Mouse (Mus musculus) ES-Bruce4 (cell line): ENCODE data around the gene Ceacam9. TPM values are rescaled to one million over a fixed set of nuclear protein-coding genes. Genes with fewer than 3 reads are reported as not detected.

Experiments used
- H3K27ac ChIP-seq: 2 replicates; pipeline ENCODE4 v1.5.1; 2012; ENCODE audit warnings: low read length, inconsistent platforms; ENCODE audit not compliant: insufficient read depth
- H3K27me3 ChIP-seq: 2 replicates; pipeline ENCODE4 v1.6.1; 2012; ENCODE audit warnings: mild to moderate bottlenecking, low read length, inconsistent platforms; ENCODE audit not compliant: control insufficient read depth, poor library complexity, insufficient read depth, severe bottlenecking
- H3K36me3 ChIP-seq: 2 replicates; pipeline ENCODE4 v1.6.1; 2012; ENCODE audit warnings: inconsistent platforms, mild to moderate bottlenecking, low read length, moderate library complexity; ENCODE audit not compliant: control insufficient read depth, poor library complexity, insufficient read depth, severe bottlenecking
- H3K4me1 ChIP-seq: one replicate; pipeline ENCODE4 v1.8.1; 2011; ENCODE audit warnings: low read length; ENCODE audit not compliant: control insufficient read depth, insufficient read depth
- H3K4me3 ChIP-seq: 2 replicates; pipeline ENCODE4 v1.5.1; 2011; ENCODE audit warnings: low read depth, mild to moderate bottlenecking, low read length
- H3K9ac ChIP-seq: 2 replicates; pipeline ENCODE4 v1.6.1; 2012; ENCODE audit warnings: low read depth, mild to moderate bottlenecking, inconsistent platforms; ENCODE audit not compliant: poor library complexity, severe bottlenecking
- H3K9me3 ChIP-seq: replicated peaks from 2 replicates; pipeline ENCODE4 v1.6.1; 2012; ENCODE audit warnings: mild to moderate bottlenecking, low read length, inconsistent platforms; ENCODE audit not compliant: control insufficient read depth, poor library complexity, insufficient read depth, severe bottlenecking
- CTCF ChIP-seq: IDR thresholded peaks from one replicate; pipeline ENCODE4 v1.8.1; 2011; ENCODE audit warnings: low read depth, low read length
- EP300 ChIP-seq: IDR thresholded peaks from 2 replicates; pipeline ENCODE4 v1.6.1; 2011; ENCODE audit warnings: low read depth, low read length; ENCODE audit not compliant: insufficient read depth
- POLR2A ChIP-seq: IDR thresholded peaks from one replicate; pipeline ENCODE4 v1.8.1; 2011; ENCODE audit warnings: low read length; ENCODE audit not compliant: insufficient read depth
- polyA plus RNA-seq: library from polyadenylated mRNA; stranded (reverse); fragments of >200 nt; gene quantifications from 2 replicates; pipeline ENCODE4 v1.2.4, GENCODE M21; 2011; ENCODE audit warnings: low read depth; ENCODE audit not compliant: missing spikeins, insufficient read depth, insufficient read length

The Ceacam9 gene
- polyA plus RNA-seq, 1 experiment = not detected

GRCm38 (mm10) chr7:16758872-16759574 lies 37.3 kb downstream of the Ceacam9 start:
- Histone ChIP-seq H3K9ac (no peak overlapping the region), H3K9me3 (no peaks in the 10 kb centered on the region), H3K36me3 (no peaks in the 10 kb centered on the region), H3K27me3 (no peaks in the 10 kb centered on the region), H3K27ac (no peak overlapping the region), H3K4me3 (no peak overlapping the region), H3K4me1 (peaks cover 4% of the 10 kb centered on the region)
- TF ChIP-seq EP300 = no peak
- no peak for TF ChIP-seq CTCF
- TF ChIP-seq POLR2A = no peak

GRCm38 (mm10) chr7:16760292-16760691 lies 38.6 kb downstream of the Ceacam9 start:
- H3K4me1 ChIP-seq = peaks cover 4% of the 10 kb centered on the region
- no peaks in the 10 kb centered on the region for H3K36me3 ChIP-seq
- H3K27ac ChIP-seq = peak overlapping the region; percentile 60
- no peaks in the 10 kb centered on the region for H3K27me3 ChIP-seq
- TF ChIP-seq EP300 (0 out of 2 replicates have a peak, but pooled peaks have one; percentile 53), CTCF (no peak)
- H3K4me3 ChIP-seq = peak overlapping the region; percentile 20
- no peak overlapping the region for H3K9ac ChIP-seq
- no peaks in the 10 kb centered on the region for H3K9me3 ChIP-seq

GRCm38 (mm10) chr7:16761005-16761481 lies 39.3 kb downstream of the Ceacam9 start:
- no peak overlapping the region; the same call in 1 of the 2 replicates for H3K4me3 ChIP-seq
- peaks cover 3% of the 10 kb centered on the region for H3K4me1 ChIP-seq
- no peaks in the 10 kb centered on the region for H3K36me3 ChIP-seq
- H3K27ac ChIP-seq = no peak overlapping the region
- no peak for TF ChIP-seq POLR2A
- TF ChIP-seq CTCF = no peak
- no peak for TF ChIP-seq EP300
- H3K9me3 ChIP-seq = no peaks in the 10 kb centered on the region
- no peaks in the 10 kb centered on the region for H3K27me3 ChIP-seq
- H3K9ac ChIP-seq = peak overlapping the region; percentile 15; the same call in 1 of the 2 replicates

GRCm38 (mm10) chr7:16761630-16762029 lies 39.9 kb downstream of the Ceacam9 start:
- Histone ChIP-seq H3K27me3 (no peaks in the 10 kb centered on the region), H3K27ac (no peak overlapping the region), H3K9me3 (no peaks in the 10 kb centered on the region), H3K4me1 (peaks cover 3% of the 10 kb centered on the region), H3K4me3 (no peak overlapping the region), H3K9ac (no peak overlapping the region), H3K36me3 (no peaks in the 10 kb centered on the region)
- TF ChIP-seq CTCF = no peak
- TF ChIP-seq EP300 = no peak

GRCm38 (mm10) chr7:16763463-16764218 lies 41.9 kb downstream of the Ceacam9 start:
- H3K27me3 ChIP-seq = no peaks in the 10 kb centered on the region
- no peaks in the 10 kb centered on the region for H3K36me3 ChIP-seq
- TF ChIP-seq CTCF (no peak), EP300 (no peak), POLR2A (no peak)

GRCm38 (mm10) chr7:16766443-16766842 lies 44.7 kb downstream of the Ceacam9 start:
- peaks cover 3% of the 10 kb centered on the region; the same call in 1 of the 2 replicates for H3K9me3 ChIP-seq
- H3K36me3 ChIP-seq = no peaks in the 10 kb centered on the region
- TF ChIP-seq EP300 (no peak), POLR2A (no peak), CTCF (no peak)
- H3K27ac ChIP-seq = no peak overlapping the region
- H3K4me1 ChIP-seq = peaks cover 3% of the 10 kb centered on the region
- H3K9ac ChIP-seq = no peak overlapping the region
- H3K27me3 ChIP-seq = no peaks in the 10 kb centered on the region
- no peak overlapping the region for H3K4me3 ChIP-seq

More at GRCm38 (mm10) chr7:16763463-16764218, 41.9 kb downstream of the Ceacam9 start:
- Histone ChIP-seq H3K9ac (no peak overlapping the region), H3K27ac (no peak overlapping the region), H3K4me3 (no peak overlapping the region), H3K4me1 (peaks cover 3% of the 10 kb centered on the region), H3K9me3 (no peaks in the 10 kb centered on the region)

Other genes starting within 250 kb of the Ceacam9 start
- 0.27 and 0.70 TPM in 2 replicates for gene Npas1, start 244.2 kb upstream of the Ceacam9 start, polyA plus RNA-seq
- gene Arhgap35, start 106.9 kb upstream of the Ceacam9 start, polyA plus RNA-seq = 47.9 and 48.5 TPM in 2 replicates
- not detected in 2 replicates for gene Ceacam15, start 46.2 kb upstream of the Ceacam9 start, polyA plus RNA-seq
- 88.3 and 91.5 TPM in 2 replicates for gene Ap2s1, start 16.5 kb downstream of the Ceacam9 start, polyA plus RNA-seq
- gene Slc1a5, start 59.4 kb downstream of the Ceacam9 start, polyA plus RNA-seq = 101 and 108 TPM in 2 replicates
- gene Strn4, start 94.0 kb downstream of the Ceacam9 start, polyA plus RNA-seq = 53.5 and 55.5 TPM in 2 replicates
- 14.7 and 17.4 TPM in 2 replicates for gene Fkrp, start 94.8 kb downstream of the Ceacam9 start, polyA plus RNA-seq
- gene Prkd2, start 121.0 kb downstream of the Ceacam9 start, polyA plus RNA-seq = 18.4 and 18.5 TPM in 2 replicates
- gene Dact3, start 153.4 kb downstream of the Ceacam9 start, polyA plus RNA-seq = 19.2 and 20.8 TPM in 2 replicates
- 4.5 and 4.6 TPM in 2 replicates for gene Gng8, start 169.9 kb downstream of the Ceacam9 start, polyA plus RNA-seq
- not detected in 2 replicates for gene Ptgir, start 184.6 kb downstream of the Ceacam9 start, polyA plus RNA-seq
- gene Calm3, start 202.2 kb downstream of the Ceacam9 start, polyA plus RNA-seq = 358 and 368 TPM in 2 replicates
- 1.5 and 1.6 TPM in 2 replicates for gene Pnmal2, start 222.8 kb downstream of the Ceacam9 start, polyA plus RNA-seq
- gene Pnmal1, start 237.8 kb downstream of the Ceacam9 start, polyA plus RNA-seq = not detected in 2 replicates